Mouse (Mus musculus): ENCODE data around the gene Gm10142. TPM values are rescaled to one million over a fixed set of nuclear protein-coding genes. Genes with fewer than 3 reads are reported as not detected.
A peak's percentile ranks its signal among the peaks of the same experiment; 100 is the strongest.
"Not testable (repeated sequence)": the region's sequence is repeated elsewhere in the genome, so short reads cannot be mapped to it uniquely, and the experiment has no call there.

Gene Gm10142
- total and polyA plus RNA-seq, 2 experiments from 2014 or later, result not detected

GRCm38 (mm10) chr10:77724855-77725254 lies 9.2 kb downstream of the Gm10142 start:
- Histone ChIP-seq H3K27me3 (ENCODE audit: insufficient read depth, low read length) (no peaks in the 10 kb centered on the region), H3K4me3 (ENCODE audit: low read depth, low read length) (no peak overlapping the region), H3K9me3 (ENCODE audit: low read length) (no peaks in the 10 kb centered on the region), H3K9ac (replicated peaks; ENCODE audit: low read length, poor library complexity, severe bottlenecking) (no peak overlapping the region), H3K4me1 (ENCODE audit: insufficient read depth, low read length) (no peaks in the 10 kb centered on the region), H3K4me2 (ENCODE audit: low read depth, low read length, poor library complexity, severe bottlenecking) (no peak overlapping the region), H3K27ac (ENCODE audit: low read depth, low read length) (no peak overlapping the region), H3K36me3 (ENCODE audit: insufficient read depth, low read length) (no peaks in the 10 kb centered on the region)
- 73% methylated on average over 8 of the region's 8 CpGs for WGBS
- TF ChIP-seq CTCF (IDR thresholded peaks at IDR 0.05), result no peak
- ATAC-seq (ENCODE audit: low FRiP score), result no peak
- DNase-seq (ENCODE audit: low spot score), result no peak

DNA sequence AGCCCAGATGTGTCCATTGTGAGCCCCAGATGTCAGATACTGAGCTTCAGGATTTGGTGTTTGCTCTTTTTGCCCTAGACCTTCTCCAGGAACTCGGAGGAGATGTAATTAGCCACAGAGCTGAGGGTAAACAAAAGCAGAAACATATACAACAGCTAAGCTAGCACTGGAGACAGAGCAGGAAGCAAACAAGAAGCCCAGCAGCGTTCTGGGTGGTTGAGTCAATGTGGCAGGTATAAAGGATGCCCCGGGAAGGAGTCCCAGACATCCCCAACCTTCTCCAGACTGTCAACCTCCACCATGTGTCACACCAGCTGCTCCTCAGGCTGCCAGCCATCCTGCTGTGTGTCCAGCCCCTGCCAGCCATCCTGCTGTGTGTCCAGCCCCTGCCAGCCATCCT lies 10.6 kb downstream of the Gm10142 start, which contains the start of gene Gm10100:
Gene Gm10100 (plus strand): TSS at position 301 of the 400 bp plus-strand sequence.
- no peaks in the 10 kb centered on the region for H3K27me3 ChIP-seq (ENCODE audit: insufficient read depth, low read length)
- H3K9me3 ChIP-seq (ENCODE audit: low read length), result no peaks in the 10 kb centered on the region
- ATAC-seq (ENCODE audit: low FRiP score) (no peak), DNase-seq (ENCODE audit: low spot score) (no peak)
- no peaks in the 10 kb centered on the region for H3K4me1 ChIP-seq (ENCODE audit: insufficient read depth, low read length)
- no peak for TF ChIP-seq CTCF (IDR thresholded peaks at IDR 0.05)
- H3K9ac ChIP-seq (replicated peaks; ENCODE audit: low read length, poor library complexity, severe bottlenecking), result no peak within 1 kb of the TSS
- WGBS, result 37% methylated on average over 3 of the region's 3 CpGs
- H3K4me2 ChIP-seq (ENCODE audit: low read depth, low read length, poor library complexity, severe bottlenecking), result no peak within 1 kb of the TSS
- H3K36me3 ChIP-seq (ENCODE audit: insufficient read depth, low read length), result no peaks in the 10 kb centered on the region
- no peak within 1 kb of the TSS for H3K27ac ChIP-seq (ENCODE audit: low read depth, low read length)
- no peak within 1 kb of the TSS for H3K4me3 ChIP-seq (ENCODE audit: low read depth, low read length)

DNA sequence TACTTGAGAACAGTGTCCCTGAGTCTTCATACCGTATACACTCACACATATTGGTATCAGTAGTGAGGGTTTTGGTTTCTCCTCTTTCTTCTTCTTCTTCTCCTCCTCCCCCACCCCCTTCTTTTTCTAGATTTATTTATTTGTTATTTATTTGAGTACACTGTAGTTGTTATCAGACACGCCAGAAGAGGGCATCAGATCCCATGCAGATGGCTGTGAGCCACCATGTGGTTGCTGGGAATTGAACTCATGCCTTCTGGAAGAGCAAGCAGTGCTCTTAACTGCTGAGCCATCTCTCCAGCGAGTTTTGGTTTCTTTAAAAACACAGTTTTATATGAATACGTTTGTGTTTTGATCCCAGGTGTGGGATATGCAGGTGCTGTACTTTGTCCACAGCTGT lies 12.7 kb downstream of the Gm10142 start:
- H3K9ac ChIP-seq (replicated peaks; ENCODE audit: low read length, poor library complexity, severe bottlenecking), result no peak overlapping the region
- 71% methylated on average over 4 of the region's 4 CpGs for WGBS

GRCm38 (mm10) chr10:77729241-77729640 lies 13.6 kb downstream of the Gm10142 start:
- H3K4me1 ChIP-seq (ENCODE audit: insufficient read depth, low read length), result no peaks in the 10 kb centered on the region
- ATAC-seq (ENCODE audit: low FRiP score), result no peak
- no peaks in the 10 kb centered on the region for H3K9me3 ChIP-seq (ENCODE audit: low read length)
- WGBS, result 57% methylated on average over 4 of the region's 4 CpGs
- no peak overlapping the region for H3K9ac ChIP-seq (replicated peaks; ENCODE audit: low read length, poor library complexity, severe bottlenecking)
- H3K27me3 ChIP-seq (ENCODE audit: insufficient read depth, low read length), result no peaks in the 10 kb centered on the region
- TF ChIP-seq CTCF (IDR thresholded peaks at IDR 0.05), result peak; percentile 46
- no peak overlapping the region for H3K27ac ChIP-seq (ENCODE audit: low read depth, low read length)
- H3K4me2 ChIP-seq (ENCODE audit: low read depth, low read length, poor library complexity, severe bottlenecking), result no peak overlapping the region
- DNase-seq (ENCODE audit: low spot score), result no peak
- H3K4me3 ChIP-seq (ENCODE audit: low read depth, low read length), result no peak overlapping the region
- no peaks in the 10 kb centered on the region for H3K36me3 ChIP-seq (ENCODE audit: insufficient read depth, low read length)

More for the DNA sequence above, 12.7 kb downstream of the Gm10142 start:
- H3K27ac ChIP-seq (ENCODE audit: low read depth, low read length), result no peak overlapping the region
- no peaks in the 10 kb centered on the region for H3K36me3 ChIP-seq (ENCODE audit: insufficient read depth, low read length)
- H3K4me1 ChIP-seq (ENCODE audit: insufficient read depth, low read length), result no peaks in the 10 kb centered on the region
- no peaks in the 10 kb centered on the region for H3K27me3 ChIP-seq (ENCODE audit: insufficient read depth, low read length)
- H3K4me3 ChIP-seq (ENCODE audit: low read depth, low read length), result no peak overlapping the region
- no peaks in the 10 kb centered on the region for H3K9me3 ChIP-seq (ENCODE audit: low read length)
- no peak for ATAC-seq (ENCODE audit: low FRiP score)
- no peak overlapping the region for H3K4me2 ChIP-seq (ENCODE audit: low read depth, low read length, poor library complexity, severe bottlenecking)
- peak; percentile 41 for TF ChIP-seq CTCF (IDR thresholded peaks at IDR 0.05)
- no peak for DNase-seq (ENCODE audit: low spot score)

DNA sequence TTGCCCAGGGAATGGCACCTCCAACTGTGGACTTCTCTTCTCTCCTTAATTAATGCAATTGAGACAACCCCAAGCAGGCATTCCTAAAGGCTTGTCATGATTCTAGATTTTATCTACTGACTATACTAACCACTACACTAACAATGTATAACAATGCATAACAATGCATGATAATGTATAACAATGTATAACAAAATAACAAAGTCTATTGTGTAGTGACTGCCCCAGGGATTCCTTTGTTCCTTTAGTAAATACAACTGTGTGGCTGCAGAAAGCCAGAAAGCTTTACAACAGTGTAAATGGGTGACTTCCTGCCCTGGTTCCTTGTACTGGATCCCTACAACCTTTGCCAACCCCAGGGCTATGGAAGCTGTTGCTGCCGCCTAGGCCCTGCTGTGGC lies 20.3 kb downstream of the Gm10142 start:
- WGBS, result 93% methylated on average over 1 of the region's 1 CpGs
- Histone ChIP-seq H3K4me2 (ENCODE audit: low read depth, low read length, poor library complexity, severe bottlenecking) (no peak overlapping the region), H3K36me3 (ENCODE audit: insufficient read depth, low read length) (no peaks in the 10 kb centered on the region), H3K9me3 (ENCODE audit: low read length) (no peaks in the 10 kb centered on the region), H3K27me3 (ENCODE audit: insufficient read depth, low read length) (no peaks in the 10 kb centered on the region), H3K4me1 (ENCODE audit: insufficient read depth, low read length) (no peaks in the 10 kb centered on the region), H3K27ac (ENCODE audit: low read depth, low read length) (no peak overlapping the region), H3K9ac (replicated peaks; ENCODE audit: low read length, poor library complexity, severe bottlenecking) (no peak overlapping the region), H3K4me3 (ENCODE audit: low read depth, low read length) (no peak overlapping the region)
- DNase-seq (ENCODE audit: low spot score) (no peak), ATAC-seq (ENCODE audit: low FRiP score) (no peak)
- no peak for TF ChIP-seq CTCF (IDR thresholded peaks at IDR 0.05)

GRCm38 (mm10) chr10:77738929-77739328 lies 23.3 kb downstream of the Gm10142 start:
- H3K4me1 ChIP-seq (ENCODE audit: insufficient read depth, low read length), result no peaks in the 10 kb centered on the region
- H3K9ac ChIP-seq (replicated peaks; ENCODE audit: low read length, poor library complexity, severe bottlenecking), result no peak overlapping the region
- no peaks in the 10 kb centered on the region for H3K36me3 ChIP-seq (ENCODE audit: insufficient read depth, low read length)
- no peak overlapping the region for H3K27ac ChIP-seq (ENCODE audit: low read depth, low read length)
- no peaks in the 10 kb centered on the region for H3K9me3 ChIP-seq (ENCODE audit: low read length)
- H3K27me3 ChIP-seq (ENCODE audit: insufficient read depth, low read length), result no peaks in the 10 kb centered on the region
- TF ChIP-seq CTCF (IDR thresholded peaks at IDR 0.05), result no peak
- WGBS, result 93% methylated on average over 4 of the region's 4 CpGs
- no peak for ATAC-seq (ENCODE audit: low FRiP score)
- H3K4me3 ChIP-seq (ENCODE audit: low read depth, low read length), result no peak overlapping the region
- no peak for DNase-seq (ENCODE audit: low spot score)
- no peak overlapping the region for H3K4me2 ChIP-seq (ENCODE audit: low read depth, low read length, poor library complexity, severe bottlenecking)

GRCm38 (mm10) chr10:77741924-77742688 lies 26.5 kb downstream of the Gm10142 start, which contains the start of gene Gm18596:
Gene Gm18596, minus strand, starts transcription at chr10:77742638.
- DNase-seq (ENCODE audit: low spot score); H3K9ac ChIP-seq (replicated peaks; ENCODE audit: low read length, poor library complexity, severe bottlenecking); ATAC-seq (ENCODE audit: low FRiP score); H3K27ac ChIP-seq (ENCODE audit: low read depth, low read length); H3K4me2 ChIP-seq (ENCODE audit: low read depth, low read length, poor library complexity, severe bottlenecking); H3K27me3 ChIP-seq (ENCODE audit: insufficient read depth, low read length); H3K9me3 ChIP-seq (ENCODE audit: low read length); H3K4me3 ChIP-seq (ENCODE audit: low read depth, low read length); H3K36me3 ChIP-seq (ENCODE audit: insufficient read depth, low read length); H3K4me1 ChIP-seq (ENCODE audit: insufficient read depth, low read length): not testable (repeated sequence)
- WGBS, result 55% methylated on average over 4 of the region's 5 CpGs

DNA sequence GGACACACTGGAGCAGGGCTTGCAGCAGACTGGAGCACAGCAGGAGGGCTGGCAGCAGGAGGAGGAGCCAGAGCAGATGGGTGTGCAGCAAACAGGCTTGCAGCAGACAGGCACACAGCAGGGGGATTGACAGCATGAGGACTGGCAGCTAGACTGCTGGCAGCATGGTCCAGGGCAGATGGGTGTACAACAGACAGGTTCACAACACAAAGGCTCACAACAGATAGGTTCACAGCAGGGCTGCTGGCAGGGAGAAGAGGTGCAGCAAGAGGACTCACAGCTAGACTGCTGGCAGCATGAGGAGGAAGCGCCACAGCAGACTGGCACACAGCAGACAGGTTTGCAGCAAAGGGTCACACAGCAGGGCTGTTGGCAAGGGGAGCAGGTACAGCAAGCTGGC lies 35.1 kb downstream of the Gm10142 start:
- not testable (repeated sequence) for H3K4me2 ChIP-seq (ENCODE audit: low read depth, low read length, poor library complexity, severe bottlenecking); DNase-seq (ENCODE audit: low spot score); H3K9me3 ChIP-seq (ENCODE audit: low read length); ATAC-seq (ENCODE audit: low FRiP score); H3K4me1 ChIP-seq (ENCODE audit: insufficient read depth, low read length); H3K9ac ChIP-seq (replicated peaks; ENCODE audit: low read length, poor library complexity, severe bottlenecking); H3K4me3 ChIP-seq (ENCODE audit: low read depth, low read length); H3K36me3 ChIP-seq (ENCODE audit: insufficient read depth, low read length); H3K27ac ChIP-seq (ENCODE audit: low read depth, low read length); H3K27me3 ChIP-seq (ENCODE audit: insufficient read depth, low read length)
- WGBS, result 63% methylated on average over 1 of the region's 1 CpGs

DNA sequence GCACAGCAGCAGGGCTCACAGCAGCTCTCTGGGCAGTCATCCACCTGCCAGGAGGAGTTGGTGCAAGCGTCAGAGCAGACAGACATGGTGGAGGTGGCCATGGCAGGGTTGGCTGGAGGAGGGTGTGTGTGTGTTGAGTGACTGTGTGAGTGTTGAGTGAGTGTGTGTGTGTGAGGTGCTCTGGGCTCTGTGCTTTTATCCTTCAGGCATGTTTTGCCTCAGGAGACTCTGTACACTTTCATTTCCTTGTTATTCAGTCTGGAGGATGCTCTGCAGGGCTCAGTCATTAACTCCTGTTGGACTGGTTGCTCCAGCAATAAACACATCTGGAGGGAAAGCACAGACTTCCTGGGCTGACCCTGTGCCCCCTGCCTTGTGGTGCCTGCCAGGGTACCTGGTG lies 35.6 kb downstream of the Gm10142 start, which contains the start of gene Gm9736:
Gene Gm9736 (minus strand): TSS at position 101 of the 400 bp plus-strand sequence.
- 44% methylated on average over 1 of the region's 1 CpGs for WGBS
- H3K27ac ChIP-seq (ENCODE audit: low read depth, low read length), result not testable (repeated sequence)

More for the DNA sequence above, 35.6 kb downstream of the Gm10142 start, which contains the start of gene Gm9736:
- not testable (repeated sequence) for H3K9me3 ChIP-seq (ENCODE audit: low read length); H3K9ac ChIP-seq (replicated peaks; ENCODE audit: low read length, poor library complexity, severe bottlenecking); H3K4me2 ChIP-seq (ENCODE audit: low read depth, low read length, poor library complexity, severe bottlenecking); ATAC-seq (ENCODE audit: low FRiP score); H3K4me3 ChIP-seq (ENCODE audit: low read depth, low read length); H3K27me3 ChIP-seq (ENCODE audit: insufficient read depth, low read length); H3K36me3 ChIP-seq (ENCODE audit: insufficient read depth, low read length); H3K4me1 ChIP-seq (ENCODE audit: insufficient read depth, low read length); DNase-seq (ENCODE audit: low spot score)

Data from midbrain, postnatal 0 days (tissue).